Mouse (Mus musculus): ENCODE data around the gene Carns1.
"Not testable (repeated sequence)": the region's sequence is repeated elsewhere in the genome, so short reads cannot be mapped to it uniquely, and the experiment has no call there.

Carns1 gene

DNA sequence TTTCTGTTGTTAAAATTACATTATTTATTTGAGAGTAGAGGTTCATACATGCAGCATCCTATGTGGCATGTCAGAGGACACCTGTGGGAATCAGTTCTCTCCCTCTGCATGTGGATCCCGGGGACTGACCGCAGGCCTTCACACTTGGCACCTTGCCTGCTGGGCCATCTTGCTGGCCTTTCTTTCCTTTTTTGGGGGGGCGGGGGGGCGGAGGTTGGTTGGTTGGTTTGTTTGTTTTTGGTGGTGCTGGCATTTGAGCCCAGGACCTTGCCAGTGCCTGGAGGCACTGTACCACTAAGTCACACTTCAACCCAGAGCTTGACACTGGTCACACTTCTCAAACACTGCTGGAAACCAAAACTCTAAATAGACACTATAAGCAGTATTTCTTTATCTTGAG, 40.9 kb downstream of the Carns1 start:
- in situ Hi-C loops (cut with MboI, MseI), result no loop called here

DNA sequence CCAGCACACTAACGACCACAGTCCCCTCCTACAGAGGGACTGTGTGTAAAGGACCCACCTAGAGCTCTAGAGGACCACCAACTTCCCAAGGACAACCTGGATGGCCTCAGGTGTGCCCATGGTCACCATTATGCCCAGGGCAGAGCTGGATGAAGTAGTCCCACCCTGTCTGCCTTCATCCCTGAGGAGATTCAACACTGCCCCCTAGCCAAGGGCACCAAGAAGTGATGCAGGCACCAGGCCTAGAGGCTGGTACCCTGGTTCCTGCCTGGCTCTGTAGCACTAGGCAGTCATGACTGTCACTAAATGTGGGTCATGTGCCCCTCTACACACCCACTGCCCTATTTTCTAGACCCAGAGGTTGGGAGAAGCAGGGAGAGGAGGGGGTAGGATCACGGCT, 43.5 kb downstream of the Carns1 start:
- in situ Hi-C loops (cut with MboI, MseI), result no loop called here

DNA sequence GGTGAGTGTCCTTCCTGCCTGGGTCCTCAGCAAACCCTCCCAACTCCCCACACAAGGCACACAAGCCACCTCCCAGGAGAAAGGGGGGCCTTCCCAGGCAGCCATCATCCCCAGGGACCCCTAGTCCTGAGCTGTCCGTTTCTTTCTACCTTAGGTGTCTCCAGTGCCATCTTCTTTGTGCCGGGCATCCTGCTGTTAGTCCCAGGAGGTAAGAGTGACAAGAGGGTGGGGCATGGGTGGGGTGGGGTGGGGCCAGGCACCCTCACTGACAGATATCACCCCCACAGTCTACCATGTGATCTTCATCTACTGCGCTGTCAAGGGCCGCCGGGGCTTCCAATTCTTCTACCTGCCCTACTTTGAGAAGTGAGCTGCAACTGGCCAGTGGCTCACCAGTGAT, 44.2 kb downstream of the Carns1 start:
- in situ Hi-C loops (cut with MboI, MseI), result no loop called here

DNA sequence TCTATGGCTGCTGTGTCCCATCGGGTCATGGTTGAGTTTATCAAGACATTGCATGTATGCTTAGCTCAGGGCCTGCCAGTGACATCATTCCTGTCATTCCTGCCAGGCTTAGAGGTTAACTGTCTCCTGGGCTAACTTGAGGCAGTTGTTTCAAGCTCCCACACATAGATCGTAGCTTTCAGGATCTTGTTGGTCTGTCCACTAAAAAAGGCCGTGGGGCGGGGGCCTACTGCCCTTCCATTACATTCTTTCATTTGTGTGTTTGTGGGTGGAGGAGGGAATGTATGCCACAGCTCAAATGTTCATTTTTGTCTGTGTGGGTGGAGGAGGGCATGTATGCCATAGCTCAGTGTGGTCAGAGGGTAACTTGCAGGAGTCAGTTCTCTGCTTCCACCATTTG, 45.2 kb downstream of the Carns1 start:
- in situ Hi-C loops (cut with MboI, MseI), result no loop called here

DNA sequence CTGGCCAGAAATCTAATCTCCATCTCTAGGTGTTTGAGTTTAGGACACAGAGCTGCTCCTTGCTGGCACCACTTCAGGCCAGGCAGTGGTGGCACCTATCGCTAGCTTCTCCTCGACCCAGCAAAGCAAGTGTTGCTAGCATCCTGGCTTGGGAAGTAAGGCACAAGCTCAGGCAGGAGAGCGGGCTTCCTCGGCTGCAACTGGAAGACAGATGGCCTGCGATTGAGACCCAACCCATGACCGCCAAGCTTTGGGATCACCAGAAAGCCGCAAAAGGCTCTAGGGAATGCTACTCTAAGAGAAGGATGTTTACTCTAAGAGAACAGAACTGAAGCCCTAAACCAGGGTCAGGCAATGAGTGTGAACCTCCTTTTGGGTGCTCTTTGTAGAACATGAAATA, 45.8 kb downstream of the Carns1 start:
- in situ Hi-C loops (cut with MboI, MseI), result no loop called here

DNA sequence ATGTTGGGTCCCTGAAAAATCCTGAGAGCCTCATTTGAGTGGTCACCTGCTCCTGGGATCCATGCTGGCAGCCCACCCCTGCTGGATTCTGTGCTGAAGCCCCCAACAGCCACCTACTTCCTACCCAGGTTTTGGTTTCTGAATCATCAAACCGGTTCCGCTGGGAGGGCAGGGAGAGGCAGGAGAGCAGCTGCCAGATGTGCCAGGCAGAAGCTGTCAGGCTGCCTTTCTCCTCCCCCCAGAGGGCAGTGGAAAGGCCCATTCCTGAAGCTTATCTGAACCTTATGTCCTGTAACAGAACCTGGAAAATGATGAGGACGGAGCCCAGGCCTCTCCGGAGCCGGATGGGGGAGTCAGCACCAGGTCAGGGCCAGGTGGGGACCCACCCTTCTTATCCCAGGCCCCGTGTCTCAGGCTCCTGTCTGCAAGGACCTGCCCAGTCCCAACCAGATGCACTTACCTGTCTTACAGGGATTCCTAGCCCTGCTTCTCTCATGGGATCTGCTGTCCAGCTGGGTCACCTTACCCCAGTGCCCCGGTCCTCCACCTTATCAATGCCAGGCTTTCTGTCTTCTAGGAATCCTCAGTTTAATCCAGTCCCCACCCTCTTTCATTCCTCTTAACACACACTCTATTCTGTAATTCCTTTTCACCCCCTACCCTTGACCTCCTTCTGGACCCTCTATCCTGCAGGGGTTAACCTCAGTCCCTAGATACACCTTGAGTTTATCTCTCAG, 48.4 kb downstream of the Carns1 start:
- in situ Hi-C loops (cut with MboI, MseI), result no loop called here

DNA sequence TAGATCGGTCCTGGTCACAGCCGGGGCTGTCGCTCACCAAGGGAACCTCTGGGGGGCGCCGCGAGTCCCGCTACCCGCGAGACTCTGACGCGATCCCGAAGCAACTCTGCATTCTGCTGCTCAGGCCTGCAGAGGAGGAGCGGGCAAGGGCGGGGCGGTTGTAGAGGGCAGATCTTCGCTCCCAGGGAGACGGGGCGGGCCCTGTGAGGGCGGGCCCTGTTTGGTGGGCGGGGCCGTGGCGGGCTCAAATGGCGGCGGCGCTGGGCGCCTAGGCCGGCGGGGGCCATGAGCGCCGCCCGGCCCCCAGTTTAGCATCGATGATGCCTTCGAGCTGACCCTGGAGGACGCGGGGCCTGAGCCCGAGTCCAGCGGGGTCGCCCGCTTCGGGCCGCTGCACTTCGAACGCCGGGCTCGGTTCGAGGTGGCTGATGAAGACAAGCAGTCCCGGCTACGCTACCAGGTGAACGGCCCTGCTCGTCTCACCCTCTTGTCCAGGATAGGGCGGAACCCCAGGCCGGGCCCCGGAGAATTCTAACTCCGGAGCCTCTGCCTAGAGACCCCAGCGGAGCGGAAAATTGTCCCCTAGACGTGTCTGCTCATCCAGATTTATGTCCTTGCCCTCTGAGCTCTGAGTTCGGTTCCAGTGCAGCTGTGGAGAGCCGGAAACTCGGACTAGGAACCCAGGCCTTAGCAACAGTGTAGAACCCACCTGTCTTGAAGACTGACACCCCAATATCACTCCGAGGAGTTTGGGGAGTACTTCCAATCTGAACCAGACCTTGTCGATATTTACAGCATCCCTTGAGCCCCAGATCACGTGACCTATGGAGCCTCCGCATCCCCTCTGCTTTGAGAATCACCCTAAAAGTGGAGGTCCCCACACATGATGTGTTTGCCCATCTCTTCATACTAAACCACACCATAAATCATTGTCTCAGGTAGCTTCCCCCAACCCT, 49.3 kb downstream of the Carns1 start, which contains the start of gene Aip:
Aip (minus strand) TSS at position 118 of the 956 bp plus-strand sequence.
- in situ Hi-C loops (cut with MboI, MseI), result no loop called here

DNA sequence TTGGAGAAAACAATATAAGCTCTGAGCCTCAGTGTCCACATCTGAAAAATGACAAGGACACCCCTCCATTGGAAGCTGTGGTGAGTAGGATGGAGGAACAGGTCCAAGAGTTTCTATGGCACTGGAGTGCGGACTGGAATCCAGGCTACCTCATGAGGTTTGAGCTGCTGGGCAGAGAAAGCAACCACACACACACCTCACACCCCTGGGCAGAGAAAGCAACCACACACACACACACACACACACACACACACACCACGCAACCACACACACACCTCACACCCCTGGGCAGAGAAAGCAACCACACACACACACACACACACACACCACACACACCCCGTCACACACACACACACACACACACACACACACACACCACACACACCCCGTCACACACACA, 50.0 kb downstream of the Carns1 start:
- in situ Hi-C loops (cut with MboI, MseI), result not testable (repeated sequence)

DNA sequence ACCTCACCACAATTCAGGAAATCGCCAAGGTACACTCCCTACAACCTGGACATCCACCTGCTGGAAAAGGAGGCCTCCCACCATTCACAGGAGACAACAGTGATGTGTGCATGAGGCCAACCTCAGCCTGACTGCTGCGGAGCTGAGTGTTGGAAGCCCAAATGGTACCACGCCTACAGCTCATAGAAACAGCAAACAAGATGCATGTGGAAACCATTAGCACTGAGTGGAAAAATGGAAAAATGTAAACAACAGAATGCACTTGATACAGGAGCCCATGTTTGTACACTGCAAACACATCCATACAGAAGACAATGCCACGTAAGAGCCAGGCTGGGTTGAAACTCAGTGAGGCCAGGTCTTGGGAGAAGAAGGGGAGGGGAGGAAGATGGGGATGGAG, 50.8 kb downstream of the Carns1 start:
- in situ Hi-C loops (cut with MboI, MseI), result no loop called here

DNA sequence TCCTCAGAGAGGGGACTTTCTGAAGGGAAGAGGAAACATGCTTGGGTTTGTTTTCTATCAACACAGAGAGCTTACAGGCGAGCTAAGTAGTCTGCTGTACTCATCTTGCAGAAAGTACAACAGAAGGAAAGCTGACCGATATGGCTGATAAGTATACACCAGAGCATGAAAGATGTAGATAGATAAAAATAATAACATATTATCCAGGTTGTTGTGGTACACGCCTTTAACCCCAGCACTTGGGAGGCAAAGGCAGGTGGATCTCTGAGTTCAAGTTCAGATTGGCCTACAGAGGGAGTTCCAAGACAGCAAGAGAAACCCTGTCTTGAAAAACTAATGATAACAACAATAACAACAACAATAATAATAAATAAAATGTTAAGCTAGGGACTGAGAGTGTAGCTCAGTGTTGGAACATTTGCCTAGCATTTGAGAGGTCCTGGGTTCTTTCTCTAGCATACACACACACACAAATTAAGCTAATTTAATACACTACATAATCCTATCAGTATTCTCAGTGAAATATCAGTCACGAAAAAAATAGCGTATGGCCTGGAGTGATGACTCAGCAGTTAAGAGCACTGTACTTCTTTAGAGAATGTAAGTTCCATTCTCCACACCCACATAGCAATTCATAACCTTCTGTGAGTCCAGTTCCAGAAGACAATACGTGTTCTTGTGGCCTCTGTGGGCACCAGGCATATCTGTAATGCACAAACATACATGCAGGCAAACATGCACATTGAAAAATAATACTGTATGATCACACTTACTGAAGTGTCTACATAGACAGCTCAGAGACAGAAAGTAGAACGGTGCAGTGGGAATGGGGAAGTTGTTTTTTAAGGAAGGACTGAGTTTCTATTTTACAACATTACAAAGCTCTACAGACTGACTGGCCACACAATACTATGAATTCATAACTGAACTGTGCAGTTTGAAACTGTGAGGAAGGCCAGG, 52.6 kb downstream of the Carns1 start:
- in situ Hi-C loops (cut with MboI, MseI), result no loop called here

DNA sequence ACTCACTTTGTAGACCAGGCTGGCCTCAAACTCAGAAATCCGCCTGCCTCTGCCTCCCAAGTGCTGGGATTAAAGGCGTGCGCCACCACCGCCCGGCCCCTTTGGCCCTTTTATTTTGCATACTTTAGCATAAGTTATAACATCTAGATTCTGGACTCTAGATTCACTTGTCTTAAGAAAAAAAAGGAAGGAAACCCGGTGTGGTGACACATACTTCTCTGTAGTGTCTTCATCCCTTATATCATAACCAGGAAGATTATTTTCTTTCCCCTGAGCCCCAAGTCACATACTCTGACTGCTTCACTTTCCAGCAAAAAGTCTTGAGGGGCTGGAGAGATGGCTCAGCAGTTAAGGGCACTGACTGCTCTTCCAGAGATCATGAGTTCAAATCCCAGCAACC, 53.4 kb downstream of the Carns1 start:
- in situ Hi-C loops (cut with MboI, MseI), result not testable (repeated sequence)

DNA sequence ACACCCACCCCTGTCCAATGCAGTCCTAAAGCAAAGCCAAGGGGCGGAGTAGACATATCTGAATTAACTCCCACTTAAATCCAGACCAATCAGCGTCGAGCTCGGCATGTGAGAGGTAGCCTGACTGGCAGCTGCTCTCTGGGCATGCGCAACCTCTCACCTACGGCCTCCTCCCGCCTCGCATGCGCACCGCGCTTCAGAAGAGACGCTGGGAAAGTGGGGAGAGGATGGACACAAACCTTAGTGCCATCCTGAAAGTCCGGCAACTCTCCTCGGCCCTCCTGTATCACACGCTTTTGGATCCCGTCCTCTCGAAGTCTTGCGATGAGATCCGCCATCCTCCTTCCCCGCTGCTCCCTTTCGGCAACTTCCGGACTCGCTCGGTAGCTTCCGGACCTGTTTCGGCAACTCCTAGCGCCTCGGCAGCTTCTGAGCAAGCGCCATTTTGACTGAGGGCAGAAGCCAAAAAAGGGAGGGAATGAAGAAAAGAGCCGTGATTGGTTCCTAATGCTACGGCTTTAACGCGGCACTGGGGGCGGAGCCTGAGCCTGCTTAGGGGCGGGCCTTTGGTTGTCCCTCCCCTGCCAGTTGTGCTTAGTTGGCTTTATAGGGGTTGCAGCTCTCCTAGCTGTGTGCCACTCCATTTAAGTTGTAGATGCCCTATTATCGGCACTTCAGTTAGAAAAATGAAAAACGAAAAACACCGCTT, 54.0 kb downstream of the Carns1 start:
- in situ Hi-C loops (cut with MboI, MseI), result no loop called here

DNA sequence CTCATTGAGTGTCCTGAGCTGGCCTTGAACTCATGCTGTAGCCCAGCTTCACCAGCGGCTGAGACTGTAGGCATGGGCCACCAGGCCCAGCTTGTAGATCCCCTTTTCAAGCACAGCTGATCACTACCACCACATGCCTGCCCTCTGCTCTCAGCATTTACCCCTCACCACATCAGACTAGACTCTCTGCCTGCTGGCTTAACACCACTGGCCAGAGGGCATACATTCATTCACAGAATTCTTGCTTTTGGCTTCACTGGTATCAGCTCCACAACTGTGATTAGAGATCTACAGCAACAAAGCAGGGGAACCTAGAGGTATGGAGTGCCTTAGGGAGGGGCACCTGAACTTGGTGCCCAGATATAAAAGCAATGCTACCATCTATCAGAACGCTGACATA, 54.8 kb downstream of the Carns1 start:
- in situ Hi-C loops (cut with MboI, MseI), result no loop called here

DNA sequence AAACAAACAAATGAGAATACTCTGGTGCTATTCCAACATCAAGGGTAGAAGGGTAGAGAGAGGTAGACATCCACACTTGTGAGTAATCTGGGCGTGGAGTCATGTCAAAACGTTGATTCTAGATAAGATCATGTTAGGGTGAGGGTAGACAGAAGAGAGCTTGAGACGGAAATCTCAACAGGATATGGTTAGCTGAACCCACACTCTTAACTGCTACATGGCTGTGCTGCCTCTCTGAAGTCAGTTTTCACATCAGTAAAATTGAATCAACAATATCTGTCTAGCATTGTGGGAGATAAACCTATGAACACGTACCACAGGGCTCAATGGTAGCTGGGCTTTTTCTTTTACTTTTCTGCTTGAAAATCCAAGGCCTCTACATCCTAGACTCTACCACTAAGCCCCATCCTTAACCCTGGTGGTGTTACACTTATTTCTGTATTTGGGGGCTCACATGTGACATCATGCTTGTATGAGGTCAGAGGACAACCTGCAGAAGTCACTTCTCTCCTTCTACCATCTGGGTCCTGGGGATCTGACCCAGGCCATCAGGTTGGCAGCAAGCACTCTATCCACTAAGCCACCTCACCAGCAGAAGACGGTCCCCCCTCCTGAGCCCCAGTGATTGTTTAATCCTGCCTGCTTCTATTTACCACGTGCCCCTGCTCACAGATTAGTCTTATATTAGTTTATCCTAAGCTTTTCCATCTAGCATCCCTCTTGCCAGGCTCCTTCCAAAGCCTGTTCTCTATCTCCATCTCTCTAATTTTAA, 55.4 kb downstream of the Carns1 start:
- in situ Hi-C loops (cut with MboI, MseI), result loop anchor here (5.0 to 10.0 kb wide), 4 partner anchors 55 to 985 kb away; partner anchors contain the start of genes Carns1, Cpt1a, Ppp1ca and Rab1b

DNA sequence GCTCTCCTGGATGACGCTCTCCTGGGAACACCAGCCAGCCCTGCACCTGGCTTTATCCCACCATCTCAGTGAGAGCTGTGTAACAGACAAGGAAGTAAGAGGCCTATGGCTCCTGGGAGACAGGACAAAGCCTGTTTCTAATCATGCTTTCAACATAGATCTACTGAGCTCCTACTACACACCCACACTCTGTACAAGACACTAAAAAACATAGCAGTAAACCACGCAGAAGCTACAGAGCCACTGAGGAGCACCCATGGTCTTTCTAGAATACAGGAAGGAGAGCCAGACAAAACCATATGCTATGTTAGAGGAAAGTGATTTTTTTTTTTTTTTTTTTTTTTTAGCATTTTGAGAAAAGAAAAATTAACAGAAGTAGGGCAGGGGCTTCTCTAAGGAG, 56.9 kb downstream of the Carns1 start:
- in situ Hi-C loops (cut with MboI, MseI), result loop anchor here (5.0 to 10.0 kb wide), 4 partner anchors 56 to 986 kb away; partner anchors contain the start of genes Carns1, Cpt1a, Ppp1ca and Rab1b

DNA sequence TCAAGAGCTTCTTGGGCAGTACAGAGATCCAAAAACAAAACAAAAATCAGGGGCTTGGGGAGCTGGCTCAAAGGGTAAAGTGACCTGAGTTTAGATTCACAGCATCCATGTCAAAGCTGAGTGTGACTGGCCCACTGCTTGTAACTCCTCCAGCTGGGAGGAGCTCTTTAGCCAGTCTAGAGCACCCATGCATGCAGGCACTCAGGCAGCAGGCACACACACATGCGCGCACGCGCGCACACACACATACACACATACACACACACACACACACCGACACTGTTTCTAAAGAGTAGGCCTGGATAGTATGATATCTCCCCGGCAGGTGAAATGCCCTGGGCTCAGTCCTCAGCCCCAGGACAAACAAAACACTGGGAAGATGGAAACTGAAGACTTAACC, 58.3 kb downstream of the Carns1 start:
- in situ Hi-C loops (cut with MboI, MseI), result loop anchor here (5.0 to 10.0 kb wide), 4 partner anchors 58 to 988 kb away; partner anchors contain the start of genes Carns1, Cpt1a, Ppp1ca and Rab1b

DNA sequence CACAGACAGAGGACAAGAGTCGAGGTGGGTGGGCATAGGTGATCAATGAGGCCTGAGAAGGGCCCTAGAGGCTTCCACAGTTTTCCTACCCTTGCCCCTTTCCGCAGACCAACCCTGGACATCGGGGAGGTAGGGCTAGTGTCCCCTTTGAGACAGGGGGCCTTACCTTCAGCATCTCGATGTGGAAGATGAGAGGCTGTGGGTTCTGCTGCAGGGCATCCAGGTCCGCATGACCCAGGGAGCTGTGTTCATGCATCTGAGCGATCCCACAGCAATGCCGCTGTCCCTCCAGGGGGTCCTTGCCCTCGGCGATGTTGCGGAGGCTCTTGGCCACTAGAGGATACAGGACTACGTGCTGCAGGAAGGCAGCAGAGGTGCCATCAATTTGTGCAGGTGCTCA, 59.5 kb downstream of the Carns1 start:
- in situ Hi-C loops (cut with MboI, MseI), result loop anchor here (5.0 to 10.0 kb wide), 4 partner anchors 59 to 989 kb away; partner anchors contain the start of genes Carns1, Cpt1a, Ppp1ca and Rab1b

DNA sequence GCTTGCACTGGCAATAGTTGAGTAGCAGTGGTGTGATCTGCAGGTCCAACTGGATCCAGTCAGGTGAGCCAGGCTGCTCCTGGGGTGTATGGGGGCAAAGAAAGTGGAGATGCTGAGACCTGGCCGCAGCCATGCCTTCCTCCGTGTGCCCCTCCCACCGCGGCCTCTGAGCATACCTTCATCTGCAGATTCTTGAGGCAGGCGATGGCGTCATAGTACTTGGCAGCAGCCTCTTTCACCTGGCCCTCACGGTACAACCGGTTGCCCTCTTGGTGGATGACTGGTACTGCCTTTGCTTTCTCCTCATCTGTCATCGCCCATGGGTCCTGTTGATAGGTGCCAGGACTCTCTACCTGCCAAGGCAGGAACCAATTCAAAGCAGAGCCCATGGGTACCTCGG, 60.1 kb downstream of the Carns1 start:
- in situ Hi-C loops (cut with MboI, MseI), result loop anchor here (5.0 to 10.0 kb wide), 4 partner anchors 60 to 990 kb away; partner anchors contain the start of genes Carns1, Cpt1a, Ppp1ca and Rab1b

DNA sequence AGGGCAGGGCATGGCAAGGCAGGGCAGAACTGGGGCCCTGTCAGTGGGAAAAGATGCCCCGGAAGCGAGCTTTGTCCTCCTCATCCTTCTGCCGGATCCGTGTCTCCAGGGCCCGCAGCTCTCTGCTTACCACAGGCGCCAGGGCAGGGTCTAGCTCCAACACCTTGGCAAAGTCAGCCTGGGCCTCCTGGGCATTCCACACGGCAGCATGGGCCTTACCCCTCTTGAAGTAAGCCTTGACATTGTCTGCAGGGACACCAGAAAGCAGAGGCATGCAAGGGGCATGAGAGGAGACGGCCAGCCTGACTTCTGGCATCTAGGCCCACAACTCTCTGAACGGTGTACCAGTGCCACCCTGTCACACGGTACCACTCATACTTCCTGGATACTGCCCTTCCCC, 60.7 kb downstream of the Carns1 start:
- in situ Hi-C loops (cut with MboI, MseI), result loop anchor here (10.0 kb wide), 3 partner anchors 60 to 990 kb away; partner anchors contain the start of genes Carns1, Cpt1a and Rab1b

All from regulatory T cell (primary cell).